Mouse (Mus musculus) embryonic fibroblast, embryonic 13.5 days (primary cell): ENCODE measurements around the gene Tk1.

Source experiments
- CTCF ChIP-seq: IDR thresholded peaks from 2 replicates; pipeline ENCODE4 v1.5.1; 2011; ENCODE audit warnings: mild to moderate bottlenecking, control low read depth, low read length, moderate library complexity, borderline replicate concordance; ENCODE audit not compliant: insufficient read depth
- POLR2A ChIP-seq: IDR thresholded peaks from 2 replicates; pipeline ENCODE4 v1.6.1; 2011; ENCODE audit warnings: low read depth, mild to moderate bottlenecking, control low read depth, low read length, moderate library complexity

DNA sequence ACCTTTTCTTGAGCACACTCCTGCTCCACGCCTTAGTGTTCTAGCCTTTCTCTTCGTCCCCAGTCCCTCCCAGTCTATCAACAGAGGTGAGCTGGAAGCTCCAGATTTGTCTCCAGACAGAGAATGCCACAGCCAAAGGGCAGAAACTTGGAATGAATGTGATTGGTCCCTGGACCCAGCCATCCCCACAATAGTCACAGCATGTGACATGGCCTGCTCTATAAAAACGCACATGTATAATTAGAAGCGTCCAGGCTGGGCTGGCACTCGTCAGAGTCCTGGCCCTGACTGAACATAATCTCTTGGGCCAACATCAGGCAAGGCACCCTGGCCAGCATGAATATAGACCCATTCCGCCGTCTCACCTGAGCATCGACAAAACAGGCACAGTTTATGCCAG lies 6.8 kb downstream of the Tk1 start:
- TF ChIP-seq CTCF: no peak
- TF ChIP-seq POLR2A: no peak
